Mouse (Mus musculus): ENCODE results near the gene Yes1. TPM values are rescaled to one million over a fixed set of nuclear protein-coding genes. Genes with fewer than 3 reads are reported as not detected.
A peak's percentile ranks its signal among the peaks of the same experiment; 100 is the strongest.
"Not testable (repeated sequence)": the region's sequence is repeated elsewhere in the genome, so short reads cannot be mapped to it uniquely, and the experiment has no call there.

Yes1 gene
- polyA plus RNA-seq, 1 experiment from 2014 or later, result 30.5 TPM

- H3K4me2 ChIP-seq (ENCODE audit: low read depth, low read length), result peak overlapping the region; percentile 75
- ATAC-seq (ENCODE audit: insufficient read depth, low FRiP score), result peak; percentile 30; the same call in 1 of the 2 replicates
- no peaks in the 10 kb centered on the region for H3K9me3 ChIP-seq (replicated peaks; ENCODE audit: control insufficient read depth, low read length)
- H3K9ac ChIP-seq (ENCODE audit: low read length), result peak overlapping the region; percentile 95
- H3K4me1 ChIP-seq (ENCODE audit: control insufficient read depth, insufficient read depth, low read length), result peaks cover 3% of the 10 kb centered on the region; the same call in 1 of the 2 replicates
- no peaks in the 10 kb centered on the region for H3K27me3 ChIP-seq (ENCODE audit: control insufficient read depth, insufficient read depth, low read length)
- peak overlapping the region; percentile 92 for H3K27ac ChIP-seq (ENCODE audit: low read length)
- H3K4me3 ChIP-seq (replicated peaks; ENCODE audit: low read length), result peak overlapping the region; percentile 93
- H3K36me3 ChIP-seq (ENCODE audit: control insufficient read depth, insufficient read depth, low read length), result no peaks in the 10 kb centered on the region
- 17% methylated on average over 21 of the region's 21 CpGs for WGBS
These were observed 739 bp upstream of the Yes1 start for GRCm38 (mm10) chr5:32610064-32610800.

GRCm38 (mm10) chr5:32611341-32611961 lies 480 bp downstream of the Yes1 start:
- Histone ChIP-seq H3K27ac (ENCODE audit: low read length) (peak overlapping the region; percentile 90), H3K4me2 (ENCODE audit: low read depth, low read length) (peak overlapping the region; percentile 75), H3K27me3 (ENCODE audit: control insufficient read depth, insufficient read depth, low read length) (no peaks in the 10 kb centered on the region), H3K36me3 (ENCODE audit: control insufficient read depth, insufficient read depth, low read length) (no peaks in the 10 kb centered on the region), H3K4me1 (ENCODE audit: control insufficient read depth, insufficient read depth, low read length) (peaks cover 3% of the 10 kb centered on the region; the same call in 1 of the 2 replicates), H3K9me3 (replicated peaks; ENCODE audit: control insufficient read depth, low read length) (no peaks in the 10 kb centered on the region), H3K4me3 (replicated peaks; ENCODE audit: low read length) (peak overlapping the region; percentile 93), H3K9ac (ENCODE audit: low read length) (peak overlapping the region; percentile 95)
- ATAC-seq (ENCODE audit: insufficient read depth, low FRiP score), result peak; percentile 76
- under 1% methylated on average over 52 of the region's 54 CpGs for WGBS

DNA sequence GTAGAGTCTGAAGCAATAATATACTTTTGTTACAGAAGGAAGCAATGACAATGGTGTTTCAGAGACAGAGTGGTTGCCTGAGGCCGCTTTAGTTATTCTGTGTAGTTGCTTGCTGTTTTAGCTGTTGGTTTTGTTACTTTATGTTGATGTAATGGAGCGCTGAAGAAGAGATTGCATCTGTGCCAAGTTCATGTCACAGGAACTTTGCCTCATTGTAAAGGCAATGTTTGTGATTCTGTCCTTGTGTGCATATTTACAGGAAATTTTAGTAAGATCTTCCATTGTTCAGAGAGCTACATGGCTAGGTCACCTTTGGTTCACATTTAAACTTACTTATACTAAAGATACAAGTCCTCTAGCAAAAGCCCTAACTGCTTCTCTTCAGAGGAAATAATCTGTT lies 3.3 kb downstream of the Yes1 start:
- Histone ChIP-seq H3K36me3 (ENCODE audit: control insufficient read depth, insufficient read depth, low read length) (no peaks in the 10 kb centered on the region), H3K9ac (ENCODE audit: low read length) (no peak overlapping the region), H3K9me3 (replicated peaks; ENCODE audit: control insufficient read depth, low read length) (no peaks in the 10 kb centered on the region), H3K4me2 (ENCODE audit: low read depth, low read length) (no peak overlapping the region), H3K4me3 (replicated peaks; ENCODE audit: low read length) (no peak overlapping the region), H3K4me1 (ENCODE audit: control insufficient read depth, insufficient read depth, low read length) (no peaks in the 10 kb centered on the region; the same call in 1 of the 2 replicates), H3K27ac (ENCODE audit: low read length) (no peak overlapping the region), H3K27me3 (ENCODE audit: control insufficient read depth, insufficient read depth, low read length) (no peaks in the 10 kb centered on the region)
- WGBS, result 85% methylated on average over 2 of the region's 2 CpGs
- ATAC-seq (ENCODE audit: insufficient read depth, low FRiP score), result no peak

GRCm38 (mm10) chr5:32614691-32615090 lies 3.7 kb downstream of the Yes1 start:
- 55% methylated on average over 4 of the region's 4 CpGs for WGBS
- Histone ChIP-seq H3K27ac (ENCODE audit: low read length) (no peak overlapping the region), H3K4me1 (ENCODE audit: control insufficient read depth, insufficient read depth, low read length) (no peaks in the 10 kb centered on the region; the same call in 1 of the 2 replicates), H3K4me2 (ENCODE audit: low read depth, low read length) (no peak overlapping the region), H3K9ac (ENCODE audit: low read length) (no peak overlapping the region), H3K4me3 (replicated peaks; ENCODE audit: low read length) (no peak overlapping the region), H3K9me3 (replicated peaks; ENCODE audit: control insufficient read depth, low read length) (no peaks in the 10 kb centered on the region), H3K27me3 (ENCODE audit: control insufficient read depth, insufficient read depth, low read length) (no peaks in the 10 kb centered on the region), H3K36me3 (ENCODE audit: control insufficient read depth, insufficient read depth, low read length) (no peaks in the 10 kb centered on the region)
- ATAC-seq (ENCODE audit: insufficient read depth, low FRiP score), result no peak

DNA sequence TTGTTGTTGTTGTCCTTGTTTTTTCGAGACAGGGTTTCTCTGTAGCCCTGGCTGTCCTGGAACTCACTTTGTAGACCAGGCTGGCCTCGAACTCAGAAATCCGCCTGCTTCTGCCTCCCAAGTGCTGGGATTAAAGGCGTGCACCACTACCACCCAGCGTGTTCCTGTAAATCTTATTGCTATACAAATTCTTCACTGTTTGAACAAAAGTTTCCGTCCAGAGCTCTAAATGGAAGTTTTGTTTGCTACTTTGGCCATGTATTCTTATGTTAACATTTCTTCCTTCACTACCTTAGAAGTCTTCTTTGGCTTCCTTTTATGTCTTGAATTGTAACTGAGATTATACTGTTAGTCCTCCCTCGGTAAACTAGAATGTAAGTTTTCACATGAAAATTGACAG lies 5.5 kb downstream of the Yes1 start:
- not testable (repeated sequence) for H3K27me3 ChIP-seq (ENCODE audit: control insufficient read depth, insufficient read depth, low read length); H3K4me2 ChIP-seq (ENCODE audit: low read depth, low read length); H3K9me3 ChIP-seq (replicated peaks; ENCODE audit: control insufficient read depth, low read length); H3K9ac ChIP-seq (ENCODE audit: low read length); H3K36me3 ChIP-seq (ENCODE audit: control insufficient read depth, insufficient read depth, low read length); H3K27ac ChIP-seq (ENCODE audit: low read length); H3K4me3 ChIP-seq (replicated peaks; ENCODE audit: low read length); ATAC-seq (ENCODE audit: insufficient read depth, low FRiP score); H3K4me1 ChIP-seq (ENCODE audit: control insufficient read depth, insufficient read depth, low read length)
- WGBS, result 84% methylated on average over 7 of the region's 7 CpGs

DNA sequence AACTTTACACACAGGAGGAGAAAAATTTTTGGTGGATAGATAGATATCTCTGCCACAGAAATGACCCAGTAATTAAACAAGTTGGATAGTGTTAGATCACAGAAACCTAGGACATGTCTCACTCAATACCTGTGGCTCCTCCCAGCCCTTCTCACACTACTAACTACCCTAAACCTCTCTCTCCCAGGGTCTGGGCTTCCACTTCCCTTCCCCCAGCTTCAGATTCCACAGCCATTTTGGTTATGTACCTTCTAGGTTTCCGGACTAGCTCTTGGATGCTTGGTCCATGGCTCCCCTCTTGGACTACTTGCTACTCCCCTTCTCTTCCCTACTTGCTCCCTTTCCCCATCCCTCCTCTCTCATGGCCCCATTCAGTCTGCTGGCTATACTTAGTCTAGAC lies 6.9 kb downstream of the Yes1 start:
- Histone ChIP-seq H3K9me3 (replicated peaks; ENCODE audit: control insufficient read depth, low read length) (no peaks in the 10 kb centered on the region), H3K4me3 (replicated peaks; ENCODE audit: low read length) (no peak overlapping the region), H3K9ac (ENCODE audit: low read length) (no peak overlapping the region), H3K36me3 (ENCODE audit: control insufficient read depth, insufficient read depth, low read length) (no peaks in the 10 kb centered on the region), H3K4me1 (ENCODE audit: control insufficient read depth, insufficient read depth, low read length) (no peaks in the 10 kb centered on the region; the same call in 1 of the 2 replicates), H3K27me3 (ENCODE audit: control insufficient read depth, insufficient read depth, low read length) (no peaks in the 10 kb centered on the region), H3K4me2 (ENCODE audit: low read depth, low read length) (no peak overlapping the region), H3K27ac (ENCODE audit: low read length) (no peak overlapping the region)
- ATAC-seq (ENCODE audit: insufficient read depth, low FRiP score), result no peak
- 96% methylated on average over 1 of the region's 1 CpGs for WGBS

DNA sequence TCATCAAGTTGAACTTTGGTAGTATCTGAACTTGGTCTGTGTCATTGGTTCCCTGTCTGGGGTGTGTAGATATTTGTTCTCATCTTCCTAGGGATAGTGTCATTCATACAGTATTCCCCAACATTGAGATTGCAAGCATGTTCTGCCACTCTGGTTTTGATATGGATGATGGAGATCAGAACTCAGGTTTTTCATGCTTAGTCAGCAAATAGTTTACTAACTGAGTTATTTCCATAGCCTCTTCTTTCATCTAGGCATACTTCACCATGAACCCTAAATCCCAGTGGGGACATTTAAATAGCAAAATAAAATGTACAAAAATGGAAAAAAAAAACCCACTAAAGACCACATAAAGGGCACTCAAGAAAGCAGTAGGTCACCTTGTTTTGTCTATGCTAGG lies 12.7 kb downstream of the Yes1 start:
- no peak for ATAC-seq (ENCODE audit: insufficient read depth, low FRiP score)

GRCm38 (mm10) chr5:32624777-32625176 lies 13.8 kb downstream of the Yes1 start:
- H3K9me3 ChIP-seq (replicated peaks; ENCODE audit: control insufficient read depth, low read length), result no peaks in the 10 kb centered on the region
- 83% methylated on average over 2 of the region's 2 CpGs for WGBS
- H3K4me2 ChIP-seq (ENCODE audit: low read depth, low read length), result no peak overlapping the region
- H3K27me3 ChIP-seq (ENCODE audit: control insufficient read depth, insufficient read depth, low read length), result no peaks in the 10 kb centered on the region
- H3K36me3 ChIP-seq (ENCODE audit: control insufficient read depth, insufficient read depth, low read length), result no peaks in the 10 kb centered on the region
- H3K4me1 ChIP-seq (ENCODE audit: control insufficient read depth, insufficient read depth, low read length), result no peaks in the 10 kb centered on the region
- H3K27ac ChIP-seq (ENCODE audit: low read length), result no peak overlapping the region
- no peak overlapping the region for H3K4me3 ChIP-seq (replicated peaks; ENCODE audit: low read length)
- H3K9ac ChIP-seq (ENCODE audit: low read length), result no peak overlapping the region
- no peak for ATAC-seq (ENCODE audit: insufficient read depth, low FRiP score)

More for the DNA sequence above, 12.7 kb downstream of the Yes1 start:
- H3K4me3 ChIP-seq (replicated peaks; ENCODE audit: low read length), result no peak overlapping the region
- H3K9ac ChIP-seq (ENCODE audit: low read length), result no peak overlapping the region
- no peaks in the 10 kb centered on the region for H3K9me3 ChIP-seq (replicated peaks; ENCODE audit: control insufficient read depth, low read length)
- H3K4me1 ChIP-seq (ENCODE audit: control insufficient read depth, insufficient read depth, low read length), result no peaks in the 10 kb centered on the region
- no peaks in the 10 kb centered on the region for H3K36me3 ChIP-seq (ENCODE audit: control insufficient read depth, insufficient read depth, low read length)
- no peaks in the 10 kb centered on the region for H3K27me3 ChIP-seq (ENCODE audit: control insufficient read depth, insufficient read depth, low read length)
- no peak overlapping the region for H3K27ac ChIP-seq (ENCODE audit: low read length)
- no peak overlapping the region for H3K4me2 ChIP-seq (ENCODE audit: low read depth, low read length)

DNA sequence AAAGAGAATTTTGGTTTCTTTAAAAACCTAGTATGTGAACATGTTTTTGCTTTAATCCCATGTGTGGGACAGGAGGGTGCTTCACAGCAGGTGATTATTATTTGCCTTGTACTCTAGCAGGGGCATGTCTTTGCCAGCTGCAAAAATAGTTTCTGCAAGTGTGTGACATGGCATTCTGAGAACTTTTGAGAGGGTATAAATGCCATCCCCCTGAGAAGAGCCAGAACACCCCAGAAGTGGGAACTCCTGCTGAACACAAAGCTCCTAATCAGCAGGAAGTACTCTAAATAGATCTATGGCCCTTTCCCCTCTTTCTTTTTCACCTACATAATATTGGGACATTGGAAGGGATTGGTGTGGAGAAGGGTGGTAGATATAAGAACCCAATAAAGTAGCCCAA lies 22.2 kb downstream of the Yes1 start:
- Histone ChIP-seq H3K27ac (ENCODE audit: low read length) (no peak overlapping the region), H3K4me2 (ENCODE audit: low read depth, low read length) (no peak overlapping the region), H3K9me3 (replicated peaks; ENCODE audit: control insufficient read depth, low read length) (no peaks in the 10 kb centered on the region), H3K27me3 (ENCODE audit: control insufficient read depth, insufficient read depth, low read length) (no peaks in the 10 kb centered on the region), H3K36me3 (ENCODE audit: control insufficient read depth, insufficient read depth, low read length) (no peaks in the 10 kb centered on the region), H3K9ac (ENCODE audit: low read length) (no peak overlapping the region), H3K4me3 (replicated peaks; ENCODE audit: low read length) (no peak overlapping the region), H3K4me1 (ENCODE audit: control insufficient read depth, insufficient read depth, low read length) (no peaks in the 10 kb centered on the region)
- ATAC-seq (ENCODE audit: insufficient read depth, low FRiP score), result no peak
